Mouse (Mus musculus) urinary bladder, adult 2 months (tissue): ENCODE results near the gene Hoxd12. TPM values are rescaled to one million over a fixed set of nuclear protein-coding genes. Genes with fewer than 3 reads are reported as not detected.

Source experiments
- DNase-seq: peaks from one replicate; pipeline ENCODE4 v3.0.0; 2022; ENCODE audit warnings: low spot score
- polyA plus RNA-seq: library from polyadenylated mRNA; depleted of rRNA; stranded (reverse); fragments of >200 nt; gene quantifications from 2 replicates; pipeline ENCODE4 v1.2.3, GENCODE M21; 2012

Gene Hoxd12
- polyA plus RNA-seq, 1 experiment, result 2.6 TPM

GRCm38 (mm10) chr2:74695813-74696430 is 21.1 kb downstream of the Hoxd12 start:
- DNase-seq, result no peak

GRCm38 (mm10) chr2:74696442-74697335 is 21.9 kb downstream of the Hoxd12 start:
- no peak for DNase-seq

GRCm38 (mm10) chr2:74697567-74698121 is 22.8 kb downstream of the Hoxd12 start, which contains the start of gene Hoxd9:
Hoxd9 (plus strand) TSS chr2:74697727.
- DNase-seq, result peak; percentile 83

- DNase-seq, result peak; percentile 61
These were observed 23.6 kb downstream of the Hoxd12 start for GRCm38 (mm10) chr2:74698201-74699052.

- no peak for DNase-seq
These were observed 24.2 kb downstream of the Hoxd12 start for GRCm38 (mm10) chr2:74699053-74699430.

- DNase-seq, result no peak
These were observed 25.1 kb downstream of the Hoxd12 start for GRCm38 (mm10) chr2:74699664-74700545.

GRCm38 (mm10) chr2:74700546-74701112 is 25.8 kb downstream of the Hoxd12 start:
- no peak for DNase-seq

GRCm38 (mm10) chr2:74701949-74702819 is 27.4 kb downstream of the Hoxd12 start:
- DNase-seq, result no peak

GRCm38 (mm10) chr2:74702820-74703219 is 28.0 kb downstream of the Hoxd12 start:
- no peak for DNase-seq

GRCm38 (mm10) chr2:74703317-74703716 is 28.5 kb downstream of the Hoxd12 start:
- no peak for DNase-seq

- DNase-seq, result no peak
These were observed 29.0 kb downstream of the Hoxd12 start for GRCm38 (mm10) chr2:74703720-74704392.

GRCm38 (mm10) chr2:74704393-74704998 is 29.7 kb downstream of the Hoxd12 start, which contains the start of gene Hoxd8:
Hoxd8 (plus strand) TSS chr2:74704615.
- peak; percentile 84 for DNase-seq

GRCm38 (mm10) chr2:74704999-74705466 is 30.2 kb downstream of the Hoxd12 start:
- DNase-seq, result no peak

- no peak for DNase-seq
These were observed 30.8 kb downstream of the Hoxd12 start for GRCm38 (mm10) chr2:74705467-74706089.

GRCm38 (mm10) chr2:74706393-74706960 is 31.7 kb downstream of the Hoxd12 start:
- DNase-seq, result no peak

- no peak for DNase-seq
These were observed 32.8 kb downstream of the Hoxd12 start for GRCm38 (mm10) chr2:74707599-74707998.

GRCm38 (mm10) chr2:74708676-74709075 is 33.9 kb downstream of the Hoxd12 start:
- DNase-seq, result no peak
